13 mouse cellular contexts compared by ENCODE assay signal in genomic region chr9:84594724-84595123, GRCm38 (mm10).
DNase-seq lines count a peak whose midpoint lies in the region.
"Had no signal": no experiment of that assay in that cellular context is flagged by ENCODE, and none has a peak within 500 bp of the region (broad histone marks: within the 10 kb centered on the region; RNA-seq: fewer than 3 reads in every experiment).

No protein-coding gene starts in this region.

- peak; percentile 54 for DNase-seq in kidney, adult 9 months
- DNase-seq in kidney, postnatal 25 days, result no peak
- DNase-seq in kidney, postnatal 36 days, result peak; percentile 1 to 36
- no peak for DNase-seq in kidney, adult 18-20 months
- DNase-seq in mesoderm, embryonic 11.5 days (ENCODE audit: low read depth, low spot score), result peak; percentile 0
- no peak for DNase-seq in testis, postnatal 14 days (ENCODE audit: low spot score)
- DNase-seq: adrenal gland, adult 8-10 months; adrenal gland, postnatal 36 days; cerebellum, adult 2 months; cerebellum, postnatal 10 days; gastrocnemius, postnatal 10 days; heart, adult 18-20 months; heart, postnatal 4 days had no signal

Comparison
In these comparisons a context has a peak if more than half of its experiments do, and no peak if none do; other contexts are left out.
1. DNase-seq: peak in kidney, adult 9 months (single experiment), kidney, postnatal 36 days (2 of 2) and mesoderm, embryonic 11.5 days (single experiment); none in kidney, postnatal 25 days (0 of 2), kidney, adult 18-20 months (single experiment) and testis, postnatal 14 days (single experiment).